Mouse (Mus musculus): ENCODE results near the gene Arpc3. TPM values are rescaled to one million over a fixed set of nuclear protein-coding genes. Genes with fewer than 3 reads are reported as not detected.
"Not testable (repeated sequence)": the region's sequence is repeated elsewhere in the genome, so short reads cannot be mapped to it uniquely, and the experiment has no call there.

The Arpc3 gene
- polyA plus RNA-seq, 1 experiment from 2014 or later = 122 TPM

DNA sequence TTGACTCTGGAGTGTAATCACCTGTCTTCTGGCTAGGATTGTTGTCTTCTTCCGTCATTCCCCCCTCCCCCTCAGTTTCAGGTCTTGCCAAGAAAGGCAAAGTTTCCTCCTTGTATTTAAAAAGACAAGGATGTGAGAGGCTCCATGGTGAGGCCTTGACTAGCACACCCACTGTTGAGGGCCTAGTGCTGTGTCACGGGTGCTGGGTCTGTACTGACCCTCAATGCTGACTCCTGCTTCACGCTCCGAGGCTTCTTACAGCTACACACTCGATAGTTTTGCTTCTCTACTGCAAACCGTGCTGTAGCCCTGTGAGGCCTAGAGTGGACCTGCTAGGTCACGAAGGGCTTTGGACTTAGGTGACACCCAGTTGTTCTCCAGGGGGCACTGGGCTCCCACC is 60.5 kb downstream of the Arpc3 start:
- peaks cover 31% of the 10 kb centered on the region for H3K36me3 ChIP-seq (ENCODE audit: control insufficient read depth, insufficient read depth, low read length)
- no peaks in the 10 kb centered on the region for H3K27me3 ChIP-seq (replicated peaks; ENCODE audit: control insufficient read depth, insufficient read depth, low read length)
- no peak overlapping the region for H3K4me2 ChIP-seq
- 77% methylated on average over 7 of the region's 7 CpGs for WGBS
- H3K4me1 ChIP-seq (replicated peaks; ENCODE audit: control insufficient read depth, insufficient read depth, low read length) = no peaks in the 10 kb centered on the region
- no peaks in the 10 kb centered on the region for H3K9me3 ChIP-seq (ENCODE audit: control insufficient read depth, low read length)
- no peak overlapping the region for H3K9ac ChIP-seq (ENCODE audit: low read depth, low read length)
- DNase-seq (ENCODE audit: low spot score) = no peak
- no peak for ATAC-seq (replicated peaks; ENCODE audit: low FRiP score)
- H3K4me3 ChIP-seq (ENCODE audit: low read depth, low read length) = no peak overlapping the region
- H3K27ac ChIP-seq (ENCODE audit: low read depth, low read length) = no peak overlapping the region

GRCm38 (mm10) chr5:122453188-122453587 is 61.5 kb downstream of the Arpc3 start:
- H3K9ac ChIP-seq (ENCODE audit: low read depth, low read length) = no peak overlapping the region
- H3K4me1 ChIP-seq (replicated peaks; ENCODE audit: control insufficient read depth, insufficient read depth, low read length) = no peaks in the 10 kb centered on the region
- H3K27me3 ChIP-seq (replicated peaks; ENCODE audit: control insufficient read depth, insufficient read depth, low read length) = no peaks in the 10 kb centered on the region
- no peak overlapping the region for H3K4me3 ChIP-seq (ENCODE audit: low read depth, low read length)
- no peak overlapping the region for H3K27ac ChIP-seq (ENCODE audit: low read depth, low read length)
- no peak overlapping the region for H3K4me2 ChIP-seq
- 78% methylated on average over 6 of the region's 6 CpGs for WGBS
- DNase-seq (ENCODE audit: low spot score) (no peak), ATAC-seq (replicated peaks; ENCODE audit: low FRiP score) (no peak)
- H3K36me3 ChIP-seq (ENCODE audit: control insufficient read depth, insufficient read depth, low read length) = peaks cover 40% of the 10 kb centered on the region
- H3K9me3 ChIP-seq (ENCODE audit: control insufficient read depth, low read length) = no peaks in the 10 kb centered on the region

DNA sequence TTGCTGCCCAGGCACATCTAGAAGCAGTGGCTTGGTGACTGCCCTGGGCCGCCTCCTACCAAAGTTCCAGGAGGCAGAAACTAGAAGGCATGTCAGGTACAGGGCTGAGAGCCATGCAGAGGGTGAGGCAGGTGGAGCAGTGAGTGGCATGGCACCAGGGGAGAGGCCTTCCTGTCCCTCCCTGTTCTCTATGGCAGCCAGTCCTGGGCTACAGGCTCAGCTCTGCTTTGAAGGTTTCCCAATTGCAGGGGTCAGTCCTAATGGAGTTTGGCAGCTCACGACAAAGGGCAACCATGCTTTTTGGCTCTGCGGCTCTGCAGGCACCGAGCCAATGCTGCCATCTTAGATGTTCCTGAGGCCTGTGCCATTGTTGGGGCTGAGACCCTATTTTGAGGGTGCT is 62.8 kb downstream of the Arpc3 start:
- DNase-seq (ENCODE audit: low spot score) (no peak), ATAC-seq (replicated peaks; ENCODE audit: low FRiP score) (no peak)
- Histone ChIP-seq H3K4me2 (no peak overlapping the region), H3K36me3 (ENCODE audit: control insufficient read depth, insufficient read depth, low read length) (peaks cover 51% of the 10 kb centered on the region), H3K4me1 (replicated peaks; ENCODE audit: control insufficient read depth, insufficient read depth, low read length) (no peaks in the 10 kb centered on the region), H3K9me3 (ENCODE audit: control insufficient read depth, low read length) (no peaks in the 10 kb centered on the region), H3K27ac (ENCODE audit: low read depth, low read length) (no peak overlapping the region), H3K27me3 (replicated peaks; ENCODE audit: control insufficient read depth, insufficient read depth, low read length) (no peaks in the 10 kb centered on the region), H3K4me3 (ENCODE audit: low read depth, low read length) (no peak overlapping the region), H3K9ac (ENCODE audit: low read depth, low read length) (no peak overlapping the region)
- WGBS = 89% methylated on average over 4 of the region's 4 CpGs

DNA sequence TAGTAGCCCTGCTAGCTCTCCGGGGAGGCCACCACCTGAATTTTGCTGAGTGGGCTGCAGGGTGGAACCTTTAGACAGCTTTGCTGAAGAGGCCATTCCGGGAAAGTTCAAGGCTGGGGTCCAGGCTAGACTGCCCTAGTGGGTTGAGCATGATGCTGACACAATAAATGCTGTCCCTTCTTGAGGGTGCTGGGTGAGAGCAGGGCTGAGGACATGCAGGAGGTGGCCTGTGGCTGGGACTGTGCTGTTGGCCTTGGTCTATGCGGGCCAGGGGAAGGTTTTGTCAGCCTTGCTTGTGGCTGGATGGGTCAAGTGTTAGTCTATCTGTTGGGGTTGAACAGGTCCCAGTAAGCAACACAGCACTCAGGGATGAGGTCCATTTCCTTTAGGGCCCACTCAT is 63.2 kb downstream of the Arpc3 start:
- no peaks in the 10 kb centered on the region for H3K9me3 ChIP-seq (ENCODE audit: control insufficient read depth, low read length)
- WGBS = over 99% methylated on average over 3 of the region's 3 CpGs
- ATAC-seq (replicated peaks; ENCODE audit: low FRiP score) (no peak), DNase-seq (ENCODE audit: low spot score) (no peak)
- no peak overlapping the region for H3K9ac ChIP-seq (ENCODE audit: low read depth, low read length)
- H3K27ac ChIP-seq (ENCODE audit: low read depth, low read length) = no peak overlapping the region
- peaks cover 55% of the 10 kb centered on the region for H3K36me3 ChIP-seq (ENCODE audit: control insufficient read depth, insufficient read depth, low read length)
- no peaks in the 10 kb centered on the region for H3K27me3 ChIP-seq (replicated peaks; ENCODE audit: control insufficient read depth, insufficient read depth, low read length)
- no peak overlapping the region for H3K4me2 ChIP-seq
- no peak overlapping the region for H3K4me3 ChIP-seq (ENCODE audit: low read depth, low read length)
- H3K4me1 ChIP-seq (replicated peaks; ENCODE audit: control insufficient read depth, insufficient read depth, low read length) = no peaks in the 10 kb centered on the region

DNA sequence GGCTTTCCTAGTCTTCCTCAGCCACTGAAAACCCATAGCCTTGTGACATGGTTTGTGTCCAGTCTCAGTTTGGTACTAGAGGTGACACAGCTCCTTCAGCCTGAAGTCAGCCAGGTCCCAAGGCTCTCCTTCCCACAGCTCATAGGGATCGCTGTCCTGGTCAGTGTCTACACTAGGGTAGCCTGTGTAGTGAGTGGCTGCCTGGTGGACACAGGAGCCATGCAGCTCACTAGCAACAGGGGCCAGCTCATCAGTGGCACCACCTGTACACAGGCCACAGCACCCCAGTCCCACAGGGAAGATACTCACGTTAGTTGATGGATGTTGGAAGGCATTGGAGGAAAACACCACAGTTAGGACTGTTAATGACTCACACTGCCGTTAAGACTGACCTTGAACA is 63.9 kb downstream of the Arpc3 start:
- Histone ChIP-seq H3K36me3 (ENCODE audit: control insufficient read depth, insufficient read depth, low read length) (peaks cover 62% of the 10 kb centered on the region), H3K4me2 (no peak overlapping the region), H3K9me3 (ENCODE audit: control insufficient read depth, low read length) (no peaks in the 10 kb centered on the region), H3K27ac (ENCODE audit: low read depth, low read length) (no peak overlapping the region), H3K4me3 (ENCODE audit: low read depth, low read length) (no peak overlapping the region), H3K4me1 (replicated peaks; ENCODE audit: control insufficient read depth, insufficient read depth, low read length) (no peaks in the 10 kb centered on the region), H3K9ac (ENCODE audit: low read depth, low read length) (no peak overlapping the region), H3K27me3 (replicated peaks; ENCODE audit: control insufficient read depth, insufficient read depth, low read length) (no peaks in the 10 kb centered on the region)
- ATAC-seq (replicated peaks; ENCODE audit: low FRiP score) (no peak), DNase-seq (ENCODE audit: low spot score) (no peak)
- WGBS = 89% methylated on average over 3 of the region's 3 CpGs

DNA sequence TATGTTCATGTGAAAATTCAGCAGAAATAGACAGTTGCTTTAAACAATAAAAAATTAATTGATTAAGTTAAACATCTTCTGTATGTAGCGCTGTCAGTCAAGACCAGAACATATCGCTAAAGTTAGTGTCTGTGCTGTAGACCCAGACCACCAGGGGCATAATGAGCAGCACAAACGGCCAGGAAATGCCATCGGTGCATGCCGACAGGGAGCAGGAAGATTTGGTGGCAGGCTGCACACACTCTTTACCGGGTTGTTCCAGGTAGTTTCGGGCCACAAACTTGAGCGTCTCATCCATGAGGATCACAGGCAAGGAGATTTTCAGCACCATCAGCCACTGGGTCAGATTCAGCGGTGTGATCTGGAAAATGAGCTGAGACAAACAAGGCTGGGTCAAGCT is 65.4 kb downstream of the Arpc3 start:
- WGBS = 87% methylated on average over 9 of the region's 9 CpGs
- ATAC-seq (replicated peaks; ENCODE audit: low FRiP score); H3K9me3 ChIP-seq (ENCODE audit: control insufficient read depth, low read length): not testable (repeated sequence)

DNA sequence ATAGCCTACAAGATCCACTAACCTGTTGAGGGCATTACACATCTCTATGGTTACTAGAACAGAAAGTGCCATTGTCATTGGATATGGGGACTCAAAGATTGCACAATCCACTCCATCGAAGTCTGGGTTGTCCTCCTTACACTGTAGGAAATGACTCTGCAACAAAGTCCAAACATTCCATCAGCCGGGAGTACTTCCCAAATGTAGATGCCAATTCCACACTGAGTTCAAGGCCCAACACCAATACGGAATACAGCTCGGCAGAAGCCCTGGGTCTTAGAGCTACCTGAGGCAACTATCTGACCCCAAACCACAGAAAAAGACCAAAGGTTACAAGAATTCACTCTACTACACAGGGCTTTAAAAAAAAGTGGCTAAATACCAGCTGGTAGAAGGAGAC is 66.4 kb downstream of the Arpc3 start:
- ATAC-seq (replicated peaks; ENCODE audit: low FRiP score) (no peak), DNase-seq (ENCODE audit: low spot score) (no peak)
- no peak overlapping the region for H3K9ac ChIP-seq (ENCODE audit: low read depth, low read length)
- H3K9me3 ChIP-seq (ENCODE audit: control insufficient read depth, low read length) = no peaks in the 10 kb centered on the region
- WGBS = 85% methylated on average over 4 of the region's 4 CpGs
- H3K27me3 ChIP-seq (replicated peaks; ENCODE audit: control insufficient read depth, insufficient read depth, low read length) = no peaks in the 10 kb centered on the region
- no peaks in the 10 kb centered on the region for H3K4me1 ChIP-seq (replicated peaks; ENCODE audit: control insufficient read depth, insufficient read depth, low read length)
- no peak overlapping the region for H3K4me2 ChIP-seq
- H3K27ac ChIP-seq (ENCODE audit: low read depth, low read length) = no peak overlapping the region
- H3K4me3 ChIP-seq (ENCODE audit: low read depth, low read length) = no peak overlapping the region
- peaks cover 80% of the 10 kb centered on the region for H3K36me3 ChIP-seq (ENCODE audit: control insufficient read depth, insufficient read depth, low read length)

More for the DNA sequence above, 65.4 kb downstream of the Arpc3 start:
- not testable (repeated sequence) for H3K27me3 ChIP-seq (replicated peaks; ENCODE audit: control insufficient read depth, insufficient read depth, low read length); H3K4me1 ChIP-seq (replicated peaks; ENCODE audit: control insufficient read depth, insufficient read depth, low read length); H3K9ac ChIP-seq (ENCODE audit: low read depth, low read length); H3K27ac ChIP-seq (ENCODE audit: low read depth, low read length); DNase-seq (ENCODE audit: low spot score); H3K4me2 ChIP-seq; H3K4me3 ChIP-seq (ENCODE audit: low read depth, low read length)
- H3K36me3 ChIP-seq (ENCODE audit: control insufficient read depth, insufficient read depth, low read length) = peaks cover 76% of the 10 kb centered on the region

GRCm38 (mm10) chr5:122459335-122459734 is 67.7 kb downstream of the Arpc3 start:
- WGBS = 95% methylated on average over 5 of the region's 5 CpGs
- DNase-seq (ENCODE audit: low spot score) = no peak
- no peak overlapping the region for H3K27ac ChIP-seq (ENCODE audit: low read depth, low read length)
- no peak overlapping the region for H3K9ac ChIP-seq (ENCODE audit: low read depth, low read length)
- H3K36me3 ChIP-seq (ENCODE audit: control insufficient read depth, insufficient read depth, low read length) = peaks cover 82% of the 10 kb centered on the region
- H3K4me1 ChIP-seq (replicated peaks; ENCODE audit: control insufficient read depth, insufficient read depth, low read length) = no peaks in the 10 kb centered on the region
- H3K4me2 ChIP-seq = no peak overlapping the region
- no peaks in the 10 kb centered on the region for H3K9me3 ChIP-seq (ENCODE audit: control insufficient read depth, low read length)
- no peak for ATAC-seq (replicated peaks; ENCODE audit: low FRiP score)
- no peak overlapping the region for H3K4me3 ChIP-seq (ENCODE audit: low read depth, low read length)
- H3K27me3 ChIP-seq (replicated peaks; ENCODE audit: control insufficient read depth, insufficient read depth, low read length) = no peaks in the 10 kb centered on the region

DNA sequence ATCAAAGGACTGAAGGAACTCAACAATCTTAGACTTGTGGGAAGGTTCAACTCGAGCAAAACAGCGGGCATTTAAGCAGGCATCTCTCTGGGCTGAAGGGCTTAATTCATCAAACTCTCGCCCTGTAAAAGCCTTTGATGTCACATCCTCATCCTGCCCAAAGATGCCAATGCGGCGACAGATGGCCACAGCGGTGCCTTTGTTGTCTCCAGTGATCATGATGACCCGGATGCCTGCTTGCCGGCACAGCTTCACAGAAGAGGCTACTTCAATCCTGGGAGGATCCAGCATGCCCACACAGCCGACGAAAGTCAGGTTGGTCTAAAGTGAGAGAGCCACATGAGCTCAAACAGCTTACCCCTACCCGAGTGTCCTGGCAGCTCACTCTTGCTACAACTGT is 69.0 kb downstream of the Arpc3 start:
- DNase-seq (ENCODE audit: low spot score) = no peak
- no peak for ATAC-seq (replicated peaks; ENCODE audit: low FRiP score)
- no peak overlapping the region for H3K9ac ChIP-seq (ENCODE audit: low read depth, low read length)
- WGBS = 85% methylated on average over 11 of the region's 11 CpGs
- peaks cover 76% of the 10 kb centered on the region for H3K36me3 ChIP-seq (ENCODE audit: control insufficient read depth, insufficient read depth, low read length)
- no peak overlapping the region for H3K4me3 ChIP-seq (ENCODE audit: low read depth, low read length)
- H3K27ac ChIP-seq (ENCODE audit: low read depth, low read length) = no peak overlapping the region
- no peaks in the 10 kb centered on the region for H3K27me3 ChIP-seq (replicated peaks; ENCODE audit: control insufficient read depth, insufficient read depth, low read length)
- H3K4me2 ChIP-seq = no peak overlapping the region
- H3K4me1 ChIP-seq (replicated peaks; ENCODE audit: control insufficient read depth, insufficient read depth, low read length) = no peaks in the 10 kb centered on the region
- H3K9me3 ChIP-seq (ENCODE audit: control insufficient read depth, low read length) = no peaks in the 10 kb centered on the region

Data from liver, embryonic 11.5 days (tissue).